Mouse (Mus musculus): ENCODE results near the gene Esrra. TPM values are rescaled to one million over a fixed set of nuclear protein-coding genes. Genes with fewer than 3 reads are reported as not detected.
A peak's percentile ranks its signal among the peaks of the same experiment; 100 is the strongest.
"Not testable (repeated sequence)": the region's sequence is repeated elsewhere in the genome, so short reads cannot be mapped to it uniquely, and the experiment has no call there.

Gene Esrra
- polyA plus RNA-seq, 1 experiment from 2014 or later: 3.7 TPM

DNA sequence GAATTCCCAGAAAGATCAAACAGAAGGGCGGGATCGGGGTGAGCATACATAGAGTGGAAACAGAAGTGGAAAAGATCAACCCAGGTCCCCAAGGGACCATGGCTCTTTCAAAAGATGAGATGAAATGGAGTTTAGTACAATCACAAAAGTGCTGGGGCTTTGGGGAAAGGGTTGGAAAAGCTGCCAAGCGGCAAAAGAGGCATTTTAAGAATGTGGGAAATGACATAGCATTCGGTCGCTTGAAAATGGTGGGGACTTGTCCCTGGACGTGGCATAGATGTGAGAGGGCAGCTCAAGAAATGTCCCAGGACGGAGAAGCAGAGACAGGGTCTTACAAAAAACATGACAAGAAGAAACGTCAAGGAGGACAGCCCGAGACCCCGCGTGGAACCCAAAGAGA is 12.6 kb downstream of the Esrra start:
- Histone ChIP-seq H3K9ac (ENCODE audit: low read length) (peak overlapping the region; percentile 76), H3K4me2 (peak overlapping the region; percentile 67), H3K27ac (ENCODE audit: low read depth, low read length) (peak overlapping the region; percentile 92), H3K36me3 (ENCODE audit: control insufficient read depth, insufficient read depth, low read length) (peaks cover 20% of the 10 kb centered on the region), H3K4me1 (ENCODE audit: control insufficient read depth, insufficient read depth, low read length) (peaks cover 18% of the 10 kb centered on the region), H3K9me3 (ENCODE audit: control insufficient read depth, low read length) (no peaks in the 10 kb centered on the region), H3K27me3 (ENCODE audit: control insufficient read depth, insufficient read depth, low read length) (no peaks in the 10 kb centered on the region), H3K4me3 (ENCODE audit: low read depth, low read length) (peak overlapping the region; percentile 69)
- WGBS: 13% methylated on average over 11 of the region's 11 CpGs
- DNase-seq (ENCODE audit: low spot score, missing footprints) (no peak), ATAC-seq (ENCODE audit: low FRiP score) (no peak)

DNA sequence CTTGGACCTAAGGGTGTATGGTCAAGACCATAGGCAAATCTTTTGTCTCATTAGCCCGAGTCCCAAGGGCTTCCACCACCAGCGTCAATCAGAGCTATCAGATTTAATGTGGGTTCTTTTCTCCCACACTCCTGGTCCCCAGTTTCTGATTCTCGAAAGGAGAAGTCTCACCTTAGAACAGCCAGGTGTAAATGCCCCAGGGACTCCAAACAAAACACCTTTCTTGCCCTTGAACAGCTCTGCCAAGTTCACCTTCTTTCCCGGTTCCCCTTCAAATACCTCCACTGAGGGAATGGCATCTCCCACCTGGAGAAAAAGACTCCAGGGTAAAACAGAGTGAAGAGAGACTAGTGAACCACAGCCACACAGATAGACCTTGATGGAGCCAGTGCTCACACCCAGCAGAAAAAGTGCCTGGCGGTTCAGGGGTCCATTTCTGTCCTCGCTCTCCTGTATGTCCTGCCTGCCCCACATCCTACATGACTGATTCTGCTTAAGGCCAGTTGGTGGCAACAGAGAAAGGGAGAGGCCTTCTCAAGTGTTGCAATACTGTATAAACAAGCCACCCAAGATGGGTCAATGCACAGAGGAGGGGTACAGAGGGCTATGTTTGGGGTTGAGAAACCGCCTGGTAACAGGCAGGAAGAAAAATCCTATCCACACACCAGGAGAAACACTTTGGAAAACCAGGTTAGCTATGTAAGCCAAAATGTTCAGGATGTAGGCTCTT is 13.6 kb downstream of the Esrra start:
- no peak for ATAC-seq (ENCODE audit: low FRiP score)
- no peak overlapping the region for H3K27ac ChIP-seq (ENCODE audit: low read depth, low read length)
- no peak overlapping the region for H3K4me3 ChIP-seq (ENCODE audit: low read depth, low read length)
- WGBS: 92% methylated on average over 7 of the region's 7 CpGs
- H3K9me3 ChIP-seq (ENCODE audit: control insufficient read depth, low read length): no peaks in the 10 kb centered on the region
- no peak for DNase-seq (ENCODE audit: low spot score, missing footprints)
- peaks cover 18% of the 10 kb centered on the region for H3K4me1 ChIP-seq (ENCODE audit: control insufficient read depth, insufficient read depth, low read length)
- no peaks in the 10 kb centered on the region for H3K27me3 ChIP-seq (ENCODE audit: control insufficient read depth, insufficient read depth, low read length)
- peaks cover 18% of the 10 kb centered on the region for H3K36me3 ChIP-seq (ENCODE audit: control insufficient read depth, insufficient read depth, low read length)
- peak overlapping the region; percentile 67; the same call in 1 of the 2 replicates for H3K4me2 ChIP-seq
- H3K9ac ChIP-seq (ENCODE audit: low read length): peak overlapping the region; percentile 28; the same call in 1 of the 2 replicates

DNA sequence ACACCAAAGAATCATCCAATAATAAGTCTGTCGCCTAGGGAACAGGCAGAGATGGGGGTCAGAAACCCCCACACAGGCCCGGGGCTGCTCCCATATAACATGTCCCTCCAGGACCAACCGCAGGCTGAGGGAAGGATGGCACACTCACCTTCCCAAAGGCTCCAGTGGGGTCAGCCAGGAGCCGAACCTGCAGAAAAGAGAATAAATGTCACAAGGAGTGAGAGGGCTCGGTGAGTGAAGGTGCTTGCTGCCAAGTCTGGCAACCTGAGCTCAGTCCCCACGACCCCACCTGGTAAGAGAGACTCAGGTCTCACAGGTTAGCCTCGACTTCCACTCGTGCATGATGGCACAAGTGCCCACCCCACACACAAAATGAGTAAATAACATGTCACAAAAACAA is 14.5 kb downstream of the Esrra start:
- H3K9ac ChIP-seq (ENCODE audit: low read length): no peak overlapping the region
- WGBS: 90% methylated on average over 8 of the region's 8 CpGs
- peaks cover 16% of the 10 kb centered on the region for H3K36me3 ChIP-seq (ENCODE audit: control insufficient read depth, insufficient read depth, low read length)
- no peak for ATAC-seq (ENCODE audit: low FRiP score)
- peaks cover 18% of the 10 kb centered on the region for H3K4me1 ChIP-seq (ENCODE audit: control insufficient read depth, insufficient read depth, low read length)
- H3K4me3 ChIP-seq (ENCODE audit: low read depth, low read length): no peak overlapping the region
- no peak overlapping the region for H3K4me2 ChIP-seq
- H3K27ac ChIP-seq (ENCODE audit: low read depth, low read length): no peak overlapping the region
- no peaks in the 10 kb centered on the region for H3K9me3 ChIP-seq (ENCODE audit: control insufficient read depth, low read length)
- no peaks in the 10 kb centered on the region for H3K27me3 ChIP-seq (ENCODE audit: control insufficient read depth, insufficient read depth, low read length)
- DNase-seq (ENCODE audit: low spot score, missing footprints): no peak

DNA sequence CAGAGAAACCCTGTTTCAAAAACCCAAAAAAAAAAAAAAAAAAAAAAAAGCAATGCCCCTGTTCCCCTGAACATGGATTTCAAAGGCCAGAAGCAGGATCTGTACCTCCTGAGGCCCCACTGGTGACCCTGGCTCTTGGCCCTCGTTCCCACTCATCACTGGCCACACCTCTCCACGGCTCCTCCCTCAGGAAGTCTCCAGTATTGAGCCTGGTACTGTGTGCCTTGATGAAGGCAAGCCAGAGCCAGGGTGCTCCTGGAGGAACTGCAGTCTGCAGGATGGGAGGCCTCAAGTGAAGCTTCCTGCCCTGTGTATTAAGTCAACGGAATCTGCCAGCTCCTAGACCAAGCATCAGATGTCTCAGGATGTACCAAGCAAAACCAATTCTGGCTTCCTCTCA is 15.4 kb downstream of the Esrra start:
- Histone ChIP-seq H3K36me3 (ENCODE audit: control insufficient read depth, insufficient read depth, low read length) (peaks cover 10% of the 10 kb centered on the region), H3K9me3 (ENCODE audit: control insufficient read depth, low read length) (no peaks in the 10 kb centered on the region), H3K27me3 (ENCODE audit: control insufficient read depth, insufficient read depth, low read length) (no peaks in the 10 kb centered on the region), H3K4me3 (ENCODE audit: low read depth, low read length) (no peak overlapping the region), H3K4me2 (no peak overlapping the region), H3K27ac (ENCODE audit: low read depth, low read length) (no peak overlapping the region), H3K9ac (ENCODE audit: low read length) (no peak overlapping the region), H3K4me1 (ENCODE audit: control insufficient read depth, insufficient read depth, low read length) (peaks cover 16% of the 10 kb centered on the region)
- 95% methylated on average over 3 of the region's 3 CpGs for WGBS
- ATAC-seq (ENCODE audit: low FRiP score): no peak
- no peak for DNase-seq (ENCODE audit: low spot score, missing footprints)

DNA sequence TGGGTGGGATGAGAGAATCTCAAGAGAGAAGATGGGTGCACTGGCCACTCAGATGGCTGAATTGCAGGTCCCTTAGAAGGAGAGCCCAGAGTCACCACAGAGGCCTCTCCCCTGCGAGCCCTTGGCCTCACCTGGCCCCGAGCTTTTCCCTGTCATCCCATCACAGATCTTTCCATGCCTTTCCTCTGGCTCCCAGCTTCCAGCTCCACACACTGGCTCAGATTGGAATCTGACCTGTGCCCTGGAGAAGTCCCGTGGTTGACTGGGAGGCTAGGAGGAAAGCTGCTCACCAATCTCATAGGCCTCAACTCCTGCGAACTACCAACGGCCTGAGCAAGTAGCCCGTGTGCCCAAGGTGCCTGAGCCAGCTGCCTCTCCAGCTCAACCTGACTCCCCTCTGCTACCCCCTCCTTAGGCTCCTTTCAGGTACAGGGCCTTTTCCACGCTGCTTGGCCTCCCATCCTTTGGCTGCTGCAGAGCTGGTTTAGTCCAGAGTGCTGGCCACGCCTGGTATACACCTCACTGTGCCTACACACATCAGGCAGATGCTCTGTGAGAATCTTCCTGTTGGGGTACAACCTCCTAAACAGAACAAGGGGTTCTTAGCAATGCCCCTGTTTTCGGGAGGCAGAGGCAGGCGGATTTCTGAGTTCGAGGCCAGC is 16.0 kb downstream of the Esrra start:
- no peak for ATAC-seq (ENCODE audit: low FRiP score)
- Histone ChIP-seq H3K4me1 (ENCODE audit: control insufficient read depth, insufficient read depth, low read length) (peaks cover 13% of the 10 kb centered on the region), H3K27me3 (ENCODE audit: control insufficient read depth, insufficient read depth, low read length) (no peaks in the 10 kb centered on the region), H3K9me3 (ENCODE audit: control insufficient read depth, low read length) (no peaks in the 10 kb centered on the region), H3K27ac (ENCODE audit: low read depth, low read length) (no peak overlapping the region), H3K4me3 (ENCODE audit: low read depth, low read length) (no peak overlapping the region), H3K9ac (ENCODE audit: low read length) (no peak overlapping the region), H3K4me2 (no peak overlapping the region), H3K36me3 (ENCODE audit: control insufficient read depth, insufficient read depth, low read length) (peaks cover 10% of the 10 kb centered on the region)
- no peak for DNase-seq (ENCODE audit: low spot score, missing footprints)
- WGBS: 95% methylated on average over 11 of the region's 11 CpGs

DNA sequence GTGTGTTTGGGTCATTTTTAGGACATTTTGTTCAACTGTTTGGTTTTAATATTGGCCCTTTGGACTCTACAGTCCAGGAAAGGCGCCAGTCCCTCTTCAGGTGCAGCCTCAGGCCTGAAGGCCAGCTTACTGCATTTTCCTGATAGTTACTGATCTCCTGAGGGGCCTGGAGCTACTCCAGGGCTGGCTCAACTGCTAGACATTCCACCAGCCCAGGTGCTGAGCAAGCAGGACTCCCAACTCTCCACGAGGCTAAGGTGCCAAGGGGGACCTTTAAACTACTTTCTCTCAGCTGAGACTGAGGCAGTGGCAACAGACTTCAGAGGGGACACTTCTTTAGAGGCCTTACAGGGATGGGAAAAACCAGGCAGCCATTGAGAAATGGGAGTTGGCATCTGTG is 16.8 kb downstream of the Esrra start:
- no peak overlapping the region for H3K4me2 ChIP-seq
- no peak overlapping the region for H3K4me3 ChIP-seq (ENCODE audit: low read depth, low read length)
- ATAC-seq (ENCODE audit: low FRiP score) (no peak), DNase-seq (ENCODE audit: low spot score, missing footprints) (no peak)
- peaks cover 10% of the 10 kb centered on the region for H3K36me3 ChIP-seq (ENCODE audit: control insufficient read depth, insufficient read depth, low read length)
- peaks cover 13% of the 10 kb centered on the region for H3K4me1 ChIP-seq (ENCODE audit: control insufficient read depth, insufficient read depth, low read length)
- WGBS: 76% methylated on average over 2 of the region's 2 CpGs
- no peak overlapping the region for H3K9ac ChIP-seq (ENCODE audit: low read length)
- H3K9me3 ChIP-seq (ENCODE audit: control insufficient read depth, low read length): no peaks in the 10 kb centered on the region
- H3K27me3 ChIP-seq (ENCODE audit: control insufficient read depth, insufficient read depth, low read length): no peaks in the 10 kb centered on the region
- H3K27ac ChIP-seq (ENCODE audit: low read depth, low read length): no peak overlapping the region

DNA sequence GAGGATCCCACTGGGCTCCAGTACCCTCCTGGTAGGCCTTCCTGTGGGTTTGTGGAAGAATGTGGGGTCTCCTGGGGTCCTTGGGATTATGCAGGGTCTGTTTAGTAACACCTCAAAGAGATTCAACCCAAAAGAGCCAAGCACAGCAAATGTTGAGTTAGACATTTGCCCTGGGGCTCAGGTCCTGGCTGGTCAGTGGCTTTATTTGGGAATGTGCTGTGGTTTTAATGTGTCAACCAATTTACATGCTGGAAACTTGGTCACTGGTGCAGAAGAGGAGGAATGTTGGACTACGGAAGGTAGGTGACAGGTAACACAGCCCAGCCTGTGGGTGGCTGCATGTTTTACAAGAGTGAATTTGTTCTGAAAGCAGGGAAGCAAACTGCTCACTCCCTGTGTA is 18.6 kb downstream of the Esrra start:
- H3K4me1 ChIP-seq (ENCODE audit: control insufficient read depth, insufficient read depth, low read length): peaks cover 2% of the 10 kb centered on the region
- H3K9me3 ChIP-seq (ENCODE audit: control insufficient read depth, low read length): no peaks in the 10 kb centered on the region
- H3K36me3 ChIP-seq (ENCODE audit: control insufficient read depth, insufficient read depth, low read length): peaks cover 10% of the 10 kb centered on the region
- no peak overlapping the region for H3K9ac ChIP-seq (ENCODE audit: low read length)
- ATAC-seq (ENCODE audit: low FRiP score): no peak
- WGBS: 93% methylated on average over 1 of the region's 1 CpGs
- H3K27ac ChIP-seq (ENCODE audit: low read depth, low read length): no peak overlapping the region
- DNase-seq (ENCODE audit: low spot score, missing footprints): no peak
- H3K4me3 ChIP-seq (ENCODE audit: low read depth, low read length): no peak overlapping the region
- H3K27me3 ChIP-seq (ENCODE audit: control insufficient read depth, insufficient read depth, low read length): no peaks in the 10 kb centered on the region
- H3K4me2 ChIP-seq: no peak overlapping the region

DNA sequence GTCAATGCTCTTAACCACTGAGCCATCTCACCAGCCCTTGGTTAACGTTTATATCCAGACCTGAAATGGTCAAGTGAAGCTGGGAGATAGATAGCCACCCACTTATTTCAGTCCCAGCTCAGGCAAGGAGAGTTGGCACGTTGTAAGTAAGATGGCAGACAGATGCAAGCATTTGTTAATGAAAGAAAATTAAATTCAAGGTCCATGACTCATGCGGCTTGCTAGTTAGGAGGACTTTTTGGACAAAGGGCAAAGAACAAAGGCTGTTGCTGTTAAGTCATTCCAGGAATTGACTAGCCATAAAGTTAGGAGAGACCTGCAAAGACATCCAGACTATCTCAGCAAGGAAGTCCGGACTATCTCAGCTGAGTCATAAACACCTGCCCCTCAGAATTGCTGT is 22.0 kb downstream of the Esrra start:
- no peak overlapping the region for H3K27ac ChIP-seq (ENCODE audit: low read depth, low read length)
- no peak overlapping the region for H3K9ac ChIP-seq (ENCODE audit: low read length)
- DNase-seq (ENCODE audit: low spot score, missing footprints): no peak
- H3K4me1 ChIP-seq (ENCODE audit: control insufficient read depth, insufficient read depth, low read length): no peaks in the 10 kb centered on the region
- H3K4me2 ChIP-seq: no peak overlapping the region
- H3K36me3 ChIP-seq (ENCODE audit: control insufficient read depth, insufficient read depth, low read length): no peaks in the 10 kb centered on the region
- H3K4me3 ChIP-seq (ENCODE audit: low read depth, low read length): no peak overlapping the region
- H3K9me3 ChIP-seq (ENCODE audit: control insufficient read depth, low read length): no peaks in the 10 kb centered on the region
- no peak for ATAC-seq (ENCODE audit: low FRiP score)
- H3K27me3 ChIP-seq (ENCODE audit: control insufficient read depth, insufficient read depth, low read length): no peaks in the 10 kb centered on the region
- 83% methylated on average over 4 of the region's 4 CpGs for WGBS

DNA sequence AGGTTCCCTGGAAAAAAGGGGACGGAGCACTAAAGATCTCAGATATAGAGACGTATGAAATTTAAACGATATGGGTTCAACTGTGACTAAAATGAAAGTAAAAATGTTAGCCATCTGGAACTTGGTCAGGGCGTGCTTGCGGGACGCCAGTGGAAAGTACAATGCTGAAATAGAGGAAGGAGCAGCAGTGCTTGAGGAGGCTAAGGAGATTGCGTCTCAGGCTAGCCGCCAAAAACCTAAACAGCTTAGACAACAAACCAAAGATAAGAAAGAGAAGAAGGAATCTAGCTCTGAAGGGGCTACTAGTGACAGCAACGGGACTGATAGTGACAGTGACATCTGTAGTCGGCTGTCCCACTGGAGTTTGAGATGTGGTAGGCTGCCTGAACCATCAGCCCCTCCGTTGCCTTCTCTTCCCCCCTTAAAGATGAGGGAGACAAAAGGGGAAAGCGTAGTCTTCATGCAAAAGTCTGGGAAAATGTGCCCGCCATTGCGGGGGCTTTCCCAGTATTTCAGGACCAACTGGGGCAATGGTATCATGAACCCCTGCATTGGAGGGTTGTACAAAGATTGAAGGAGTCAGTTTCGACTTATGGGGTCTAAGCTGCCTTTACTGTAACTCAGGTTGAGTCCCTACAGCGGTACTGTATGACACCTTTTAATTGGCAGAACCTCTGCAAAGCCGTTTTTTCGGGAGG is 25.9 kb downstream of the Esrra start:
- ATAC-seq (ENCODE audit: low FRiP score); H3K4me3 ChIP-seq (ENCODE audit: low read depth, low read length); H3K36me3 ChIP-seq (ENCODE audit: control insufficient read depth, insufficient read depth, low read length); H3K4me1 ChIP-seq (ENCODE audit: control insufficient read depth, insufficient read depth, low read length); H3K9me3 ChIP-seq (ENCODE audit: control insufficient read depth, low read length); H3K27ac ChIP-seq (ENCODE audit: low read depth, low read length); H3K9ac ChIP-seq (ENCODE audit: low read length); H3K4me2 ChIP-seq; H3K27me3 ChIP-seq (ENCODE audit: control insufficient read depth, insufficient read depth, low read length); DNase-seq (ENCODE audit: low spot score, missing footprints): not testable (repeated sequence)
- whole genome bisulfite sequencing: 89% methylated on average over 18 of the region's 18 CpGs
